Mouse (Mus musculus): ENCODE measurements at regions not wholly inside any gene's neighbourhood (a gene's known extent, or its start where the extent isn't known, plus 50 kb on each side); places are given as distances from the start of the nearest gene placed in this dataset.

DNA sequence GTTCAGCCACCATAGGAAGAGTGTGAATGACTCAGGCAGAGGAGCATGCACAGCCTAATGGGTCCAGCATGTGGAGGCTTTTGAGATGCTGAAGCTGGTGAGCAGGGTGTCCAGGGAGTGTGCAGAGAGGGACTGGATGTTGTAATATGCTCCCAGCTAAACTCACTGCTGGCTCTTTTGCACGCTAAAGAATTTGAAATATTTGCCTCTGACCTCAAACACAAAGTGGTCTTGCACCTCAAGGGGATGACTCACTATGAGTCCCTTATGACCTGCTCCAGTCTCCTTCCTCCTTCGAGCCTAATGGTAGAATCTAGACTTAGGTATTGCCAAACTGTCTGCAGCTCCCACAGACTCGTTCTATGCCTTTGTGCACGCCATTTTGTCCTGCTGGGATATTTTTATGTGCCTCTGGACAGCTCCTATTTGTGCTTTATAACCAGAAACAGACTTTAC lies 55.0 kb upstream of the Slit3 start:
- DNase-seq: no peak

DNA sequence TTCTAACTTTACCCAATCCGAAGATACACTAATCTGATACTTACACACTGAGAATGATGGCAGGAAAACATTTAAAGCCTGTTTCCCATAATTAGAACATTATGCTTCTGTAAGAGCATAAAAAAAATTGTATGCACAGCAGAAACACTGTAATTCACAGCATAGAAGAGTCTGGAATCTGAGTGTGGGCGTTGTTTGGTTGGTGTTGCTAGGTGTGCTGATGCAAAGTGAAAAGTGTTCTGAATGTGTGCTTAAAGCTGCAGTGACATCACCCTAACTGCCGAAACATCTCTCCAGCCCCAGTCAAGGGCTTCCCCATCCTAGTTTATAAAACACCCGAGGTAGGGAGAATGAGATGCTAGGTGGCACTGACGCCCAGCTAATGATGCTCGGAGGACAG lies 63.2 kb upstream of the Slit3 start:
- DNase-seq: no peak

DNA sequence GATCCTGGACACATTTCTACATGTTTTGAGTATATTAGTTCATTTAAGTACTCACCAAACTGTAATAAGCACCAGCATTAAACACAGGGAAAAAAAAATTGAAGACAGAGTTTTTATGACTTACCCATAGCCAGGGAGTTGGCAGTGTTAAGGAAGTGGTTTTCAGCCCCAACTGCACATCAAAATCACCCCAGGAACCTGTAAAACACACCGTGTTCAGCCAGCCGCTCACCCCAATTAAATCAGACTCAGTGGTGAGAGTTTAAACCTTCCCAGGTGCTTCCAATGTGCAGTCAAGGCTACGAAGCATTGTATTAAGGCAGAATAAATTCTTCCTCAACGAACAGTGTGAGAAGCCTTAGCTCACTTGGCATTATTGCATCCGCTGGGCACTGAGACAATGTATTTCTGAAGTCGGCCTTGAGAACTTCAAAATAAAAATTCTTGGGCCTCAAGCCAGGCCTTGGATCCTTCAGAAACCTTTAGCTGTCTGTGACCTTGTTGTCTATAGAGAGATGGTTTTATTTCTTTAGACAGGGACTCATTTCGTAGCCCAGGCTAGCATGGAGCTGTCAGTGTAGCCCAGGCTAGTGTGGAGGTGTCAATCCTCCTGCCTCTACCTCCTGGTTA lies 65.4 kb upstream of the Slit3 start:
- no peak for DNase-seq

DNA sequence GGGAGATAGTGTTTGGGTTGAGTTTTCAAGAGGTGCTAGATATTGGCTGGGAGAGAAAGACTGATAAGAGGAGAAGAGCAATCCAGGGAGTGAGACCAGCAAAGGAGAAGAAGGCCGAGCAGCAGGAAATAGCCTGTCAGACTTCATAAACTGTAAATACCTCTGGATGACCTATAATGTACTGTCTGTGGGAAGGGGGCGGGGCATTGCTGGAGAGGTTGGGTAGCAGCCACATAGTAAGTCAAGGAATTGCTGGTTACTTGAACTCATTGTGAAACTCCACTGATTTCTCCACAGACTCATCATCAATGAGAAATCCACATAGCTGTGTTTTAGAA lies 67.4 kb upstream of the Slit3 start:
- no peak for DNase-seq

DNA sequence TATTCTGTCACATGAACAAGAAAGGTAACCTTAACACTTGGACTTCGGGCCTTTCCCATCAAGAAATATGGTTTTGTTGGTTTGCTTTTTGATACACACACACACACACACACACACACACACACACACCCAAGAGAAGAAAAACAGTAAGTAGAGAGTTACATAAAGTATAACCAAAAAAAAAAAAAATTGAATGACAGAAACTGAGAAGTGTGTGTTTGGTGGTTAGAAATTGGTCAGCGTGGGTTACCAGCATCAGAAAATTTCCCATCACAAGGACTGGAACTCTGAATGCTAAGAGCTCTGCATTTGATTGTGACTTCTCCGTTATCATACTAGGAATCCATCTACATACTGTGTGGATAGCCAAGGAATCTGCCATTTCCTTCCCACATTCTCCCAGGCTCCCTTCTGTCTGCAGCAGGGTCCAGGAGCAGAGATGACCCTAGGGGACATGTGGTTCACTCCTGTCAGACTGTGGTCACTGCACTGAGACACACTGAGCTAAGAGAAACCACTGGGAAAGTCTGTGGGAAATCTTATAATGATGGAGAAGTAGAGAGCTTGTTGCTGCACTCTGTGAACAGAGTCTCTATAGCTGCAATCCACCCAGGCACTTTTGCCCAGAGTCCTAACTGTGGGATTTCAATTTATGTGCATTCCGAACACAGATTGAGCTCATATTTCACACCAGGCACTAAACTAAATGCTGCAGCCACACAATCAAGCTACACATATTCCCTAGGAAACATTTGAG lies 68.0 kb upstream of the Slit3 start:
- DNase-seq: no peak

DNA sequence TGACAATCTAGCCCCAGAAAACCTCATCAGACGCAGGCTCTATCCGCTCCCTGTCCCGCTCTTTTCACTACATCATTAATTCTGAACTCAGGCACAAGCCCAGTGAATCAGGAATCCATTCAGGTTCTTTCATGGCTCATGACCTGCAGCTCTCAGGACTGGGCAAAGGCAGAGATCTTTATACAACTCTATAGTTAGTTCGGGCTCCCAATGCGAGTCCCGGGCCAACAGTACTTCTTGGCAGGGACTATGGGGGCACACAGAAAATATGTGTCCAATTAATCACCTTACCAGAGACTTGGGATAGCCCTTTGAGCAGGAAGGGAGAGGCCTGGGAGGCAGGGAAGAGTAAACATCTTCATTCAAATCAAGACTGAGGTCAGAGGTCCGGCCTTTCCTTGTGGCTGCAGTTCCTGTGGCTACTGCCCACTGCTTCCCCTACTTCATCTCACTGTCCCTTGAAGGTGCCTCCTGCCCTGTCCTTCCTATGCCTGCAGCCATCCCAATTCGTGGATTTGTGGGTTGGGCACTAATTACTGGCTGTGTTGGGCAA lies 71.3 kb upstream of the Slit3 start:
- DNase-seq: no peak

DNA sequence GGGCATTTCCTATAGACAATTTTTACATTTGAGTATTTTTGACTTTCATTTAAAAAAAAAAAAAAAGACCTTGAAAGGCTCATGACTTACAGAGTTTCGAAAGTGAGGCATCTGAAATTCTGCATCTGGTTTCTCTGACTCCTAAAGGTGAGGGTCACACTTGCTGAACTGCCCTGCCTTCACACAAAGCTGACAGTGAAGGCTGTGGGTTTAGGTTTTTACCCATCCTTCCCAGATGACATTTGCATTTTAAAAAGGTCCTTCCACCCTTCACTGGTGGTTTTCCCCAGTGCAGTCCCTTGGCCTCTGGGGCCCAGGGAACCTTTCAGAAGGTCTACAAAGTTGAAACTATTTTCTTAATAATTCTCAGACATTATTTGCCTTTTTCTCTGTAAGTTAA lies 76.4 kb upstream of the Slit3 start:
- DNase-seq: no peak

DNA sequence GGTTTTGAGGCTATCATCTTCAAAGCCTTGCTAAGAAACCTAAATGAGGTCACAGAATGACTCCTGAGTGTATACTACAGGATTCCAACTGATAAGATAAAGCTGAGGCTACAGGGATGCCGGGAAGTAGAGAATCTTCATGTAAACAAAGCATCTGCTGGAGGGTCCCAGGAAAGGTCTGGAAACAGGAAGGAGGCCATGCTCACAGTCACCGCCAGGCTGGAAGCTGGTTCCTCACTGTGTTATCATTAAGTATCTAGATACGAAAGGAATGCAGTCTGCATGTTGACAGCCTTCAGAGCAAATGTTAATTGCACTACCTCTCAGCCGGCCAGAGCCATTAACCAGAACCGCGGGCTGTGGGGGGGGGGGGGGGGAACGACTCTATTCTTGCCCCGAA lies 96.6 kb upstream of the Slit3 start:
- DNase-seq: no peak

DNA sequence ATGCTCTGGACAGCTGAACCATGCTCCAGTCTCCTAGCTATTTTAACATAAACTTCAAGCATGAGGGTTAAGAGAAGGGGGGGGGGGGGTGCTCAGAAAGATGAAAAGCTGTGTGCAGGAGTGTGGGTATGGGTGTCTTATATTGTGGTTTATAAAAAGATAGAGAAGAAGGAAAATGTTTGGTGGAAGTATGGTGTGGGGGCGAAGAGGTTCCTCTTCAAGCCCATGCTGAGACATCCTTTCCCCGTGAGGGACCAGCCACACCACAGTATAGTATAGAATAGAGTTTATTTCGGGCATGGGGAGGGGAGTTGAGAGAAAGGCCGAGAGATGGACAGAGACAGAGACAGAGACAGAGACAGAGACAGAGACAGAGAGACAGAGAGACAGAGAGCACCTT lies 97.2 kb upstream of the Slit3 start:
- no peak for DNase-seq

DNA sequence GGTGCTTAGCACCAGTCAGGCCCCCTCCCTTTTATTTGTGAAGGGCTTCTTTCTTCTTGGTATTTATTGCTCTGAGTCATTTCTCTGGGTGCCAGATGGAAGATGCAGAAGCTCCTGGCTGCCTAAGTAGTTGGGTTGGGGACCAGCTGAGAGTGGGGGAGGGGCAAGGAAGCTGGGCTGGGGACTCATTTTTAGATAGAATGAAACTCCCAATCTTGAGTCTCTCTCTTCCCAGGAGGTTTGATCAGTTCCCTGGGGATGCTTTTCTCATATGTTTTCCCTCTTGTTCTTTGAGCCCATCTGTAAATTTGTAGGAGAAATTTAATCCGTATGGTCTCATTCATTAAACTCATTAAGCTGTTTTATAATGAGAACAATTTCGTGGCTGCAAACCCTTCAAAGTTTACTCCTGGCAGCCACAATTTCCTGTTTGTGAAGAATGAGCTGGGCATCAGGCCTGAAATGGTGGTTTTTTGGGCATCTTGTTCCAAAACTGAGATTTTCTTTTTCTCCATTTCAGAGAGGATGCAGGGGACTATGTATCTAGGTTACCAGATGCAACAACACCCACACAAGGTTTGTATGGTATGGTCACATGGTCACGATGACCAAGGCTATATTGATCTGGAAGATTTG lies 98.9 kb upstream of the Slit3 start:
- DNase-seq: no peak

DNA sequence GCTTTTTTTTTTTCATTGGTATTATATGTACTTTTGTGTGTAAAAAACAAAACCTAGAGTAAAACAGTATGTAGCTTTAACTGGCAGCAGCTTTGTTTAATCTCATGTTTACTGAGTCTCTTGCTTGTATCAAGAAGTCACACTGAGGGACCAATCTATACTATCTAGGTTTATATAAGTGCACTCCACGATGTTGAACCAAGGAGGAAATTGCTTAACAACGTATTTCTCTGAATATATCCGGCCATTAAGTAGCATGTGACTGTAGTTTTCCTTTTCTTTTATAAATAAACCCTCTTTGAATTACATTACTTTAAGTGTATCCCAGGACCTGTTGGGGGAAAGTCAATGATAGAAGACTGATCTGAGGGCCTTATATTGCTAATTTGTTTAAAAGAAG lies 104.0 kb upstream of the Slit3 start:
- DNase-seq: no peak

DNA sequence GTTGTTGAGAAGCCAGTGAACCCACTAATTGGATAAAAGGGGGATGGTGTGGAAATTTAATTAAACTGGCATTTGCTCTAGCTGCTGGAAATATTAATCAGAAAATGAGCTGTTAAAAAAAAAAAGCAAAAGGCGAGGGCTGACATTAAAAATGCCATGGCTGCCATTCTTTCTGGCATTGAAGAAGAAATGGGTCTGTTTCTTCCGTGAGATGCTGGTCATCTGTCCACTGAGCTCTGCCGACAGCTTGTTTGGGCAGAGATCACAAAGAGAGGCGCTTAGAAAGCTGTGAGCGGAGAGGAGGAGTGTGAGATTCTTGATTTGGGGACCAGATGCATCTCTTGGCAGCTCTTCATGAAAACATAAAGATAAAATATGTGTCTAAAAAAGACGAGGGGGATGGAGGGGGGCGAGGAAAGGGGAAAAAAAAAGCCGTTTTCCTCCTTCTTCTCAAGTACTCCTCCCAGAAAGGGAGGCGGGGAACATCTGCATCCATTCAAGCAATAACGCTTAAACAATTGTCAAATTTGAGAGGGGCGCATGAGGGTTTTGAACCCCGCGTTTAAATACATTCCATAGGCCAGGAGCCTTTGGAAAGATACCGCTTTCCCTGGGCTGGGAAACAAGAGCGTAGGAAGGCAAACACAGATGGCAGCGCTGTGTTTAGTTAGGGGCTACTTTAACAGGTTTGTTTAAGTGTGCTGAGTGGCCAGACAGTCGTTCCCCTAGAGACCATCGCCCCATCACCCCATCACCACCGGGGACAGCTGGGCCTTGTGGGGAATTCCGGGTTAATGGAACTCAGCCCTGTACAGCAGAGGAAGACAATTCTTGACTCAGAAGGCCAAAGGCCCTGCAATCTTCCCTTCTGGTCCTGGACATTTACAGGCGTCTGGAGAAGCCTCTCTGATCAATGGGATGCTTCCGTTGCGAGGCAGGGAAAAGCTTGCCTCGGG lies 109.2 kb upstream of the Slit3 start:
- no peak for DNase-seq

DNA sequence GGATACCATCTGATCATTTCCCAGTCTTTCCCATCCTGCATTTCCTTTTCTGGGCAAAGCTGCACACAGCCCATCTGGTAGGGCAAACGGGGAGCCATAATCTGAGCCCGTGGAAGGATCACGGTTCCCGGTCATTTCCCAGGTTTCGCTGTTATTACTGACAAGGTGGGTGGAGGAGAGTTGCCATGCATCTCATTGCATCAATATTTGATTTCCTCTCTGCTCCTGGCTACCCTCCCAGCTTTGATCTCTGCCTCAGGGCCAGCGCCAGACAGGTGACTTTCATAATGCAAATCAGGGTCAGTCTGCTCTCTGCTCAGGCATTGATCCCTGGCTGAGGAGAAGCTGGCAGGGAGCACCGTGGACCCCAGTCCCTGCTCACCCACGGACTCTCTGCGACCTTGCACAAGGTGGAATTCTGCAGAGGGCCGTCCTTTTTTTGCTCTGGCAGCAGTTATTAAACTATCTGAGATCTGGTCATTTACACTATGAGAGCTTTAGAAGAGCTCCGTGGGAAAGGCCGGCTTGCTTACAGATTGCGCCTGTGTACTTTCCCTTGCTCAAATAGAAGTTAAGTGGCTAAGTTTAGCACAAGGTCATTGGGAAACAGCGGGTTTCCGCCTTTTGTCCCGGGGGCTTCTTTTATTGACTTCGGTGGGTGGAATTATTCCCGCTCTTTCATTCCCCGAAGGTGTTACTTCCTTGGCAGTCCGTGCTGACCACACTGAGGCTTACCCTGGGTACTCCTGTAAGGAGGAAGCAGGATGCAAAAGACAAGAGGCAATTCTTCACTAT lies 114.1 kb upstream of the Slit3 start:
- DNase-seq: no peak

DNA sequence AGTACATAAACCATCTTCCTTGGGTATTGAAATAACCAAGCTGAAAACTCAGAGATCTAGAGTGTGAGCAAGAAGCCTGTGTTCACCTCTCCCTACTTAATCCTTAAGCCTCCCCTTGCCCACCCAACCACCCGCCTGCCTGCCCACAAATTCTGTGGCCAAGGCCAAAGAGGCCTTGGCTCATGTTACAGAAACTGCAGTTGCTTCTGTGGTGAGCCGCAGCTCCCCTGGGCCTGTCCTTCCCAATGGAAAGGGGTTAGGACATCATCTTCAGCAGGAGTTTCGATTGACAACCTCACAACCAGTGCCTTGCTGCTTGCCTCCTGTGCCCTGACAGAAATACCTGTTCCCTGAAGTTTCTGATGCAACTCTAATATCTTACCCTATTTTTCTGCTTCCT lies 115.9 kb upstream of the Slit3 start:
- DNase-seq: no peak

DNA sequence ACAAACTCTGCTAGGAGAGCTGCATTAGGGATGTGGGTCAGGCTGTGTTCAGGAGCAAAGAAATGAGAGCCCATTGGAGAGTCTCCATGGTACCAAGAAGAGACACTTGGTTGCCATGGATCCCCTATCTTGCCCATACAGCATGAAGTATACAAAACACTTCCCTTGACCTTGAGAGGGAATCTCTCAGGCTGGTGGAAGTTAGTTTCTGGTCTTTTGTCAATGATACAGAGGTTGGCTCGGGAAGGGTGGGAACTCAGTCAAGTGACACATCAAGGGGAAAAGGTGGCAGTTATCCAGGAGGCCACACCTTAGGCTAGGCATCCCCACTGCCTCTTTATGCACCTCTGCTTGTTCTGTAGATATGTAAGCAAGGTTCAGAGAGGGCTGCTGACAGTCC lies 116.6 kb upstream of the Slit3 start:
- no peak for DNase-seq

DNA sequence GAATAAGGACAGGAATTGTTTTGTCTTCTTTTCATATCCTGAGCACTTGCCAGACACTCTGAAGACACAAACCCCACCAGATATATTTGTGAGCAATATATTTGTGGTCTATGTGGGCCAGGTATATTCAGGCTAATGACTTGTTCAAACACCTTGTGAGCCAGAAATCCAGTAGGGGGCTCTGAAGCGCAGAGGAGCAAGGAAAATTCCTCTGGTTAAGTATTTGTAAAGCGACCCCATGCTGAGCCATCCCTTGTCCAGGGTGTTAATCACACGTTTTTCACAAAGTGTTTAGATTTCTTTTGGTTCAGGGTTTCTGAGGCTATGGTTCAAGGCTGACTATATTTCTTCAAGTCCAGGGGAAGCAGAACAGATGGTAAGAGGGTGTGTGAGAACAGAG lies 117.1 kb upstream of the Slit3 start:
- DNase-seq: no peak

DNA sequence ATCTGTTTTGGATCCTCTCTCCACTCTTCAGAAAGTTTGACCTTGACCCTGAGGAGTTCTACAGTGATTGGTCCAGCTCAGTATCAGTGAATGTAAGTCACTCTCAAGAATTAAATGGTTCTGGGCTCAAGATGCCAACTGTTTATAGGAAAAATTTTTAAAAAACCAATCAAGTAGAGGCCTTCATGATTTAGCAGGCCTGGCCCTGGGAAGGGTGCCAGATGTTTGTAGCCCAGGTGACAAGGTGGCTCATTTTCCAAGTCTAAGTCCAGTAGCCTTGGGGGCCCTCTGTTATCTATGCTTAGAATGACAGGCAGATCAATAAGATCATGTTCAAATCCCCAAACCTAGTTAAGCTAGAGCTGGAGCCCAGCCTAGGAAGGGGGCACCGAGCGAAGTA lies 123.1 kb upstream of the Slit3 start:
- DNase-seq: no peak

DNA sequence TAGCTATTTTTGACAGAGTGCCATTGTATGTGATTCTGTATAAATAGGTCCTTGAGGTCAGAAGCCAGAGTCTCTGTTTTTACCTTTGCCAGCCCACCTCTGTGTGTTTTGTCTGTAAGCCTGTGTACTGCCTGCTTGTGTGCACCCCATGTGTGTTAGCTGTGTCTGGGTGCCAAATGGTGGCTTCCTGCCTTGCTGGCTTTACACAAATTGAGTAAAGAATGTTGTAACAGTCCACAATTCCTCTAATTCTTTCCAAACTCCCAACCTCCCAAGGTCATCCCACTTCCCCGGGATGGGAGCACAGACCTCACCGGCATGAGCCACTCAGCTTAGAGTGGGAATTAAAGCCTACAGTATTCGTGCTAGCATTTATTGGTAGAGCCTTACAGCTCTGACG lies 125.5 kb upstream of the Slit3 start:
- DNase-seq: no peak

DNA sequence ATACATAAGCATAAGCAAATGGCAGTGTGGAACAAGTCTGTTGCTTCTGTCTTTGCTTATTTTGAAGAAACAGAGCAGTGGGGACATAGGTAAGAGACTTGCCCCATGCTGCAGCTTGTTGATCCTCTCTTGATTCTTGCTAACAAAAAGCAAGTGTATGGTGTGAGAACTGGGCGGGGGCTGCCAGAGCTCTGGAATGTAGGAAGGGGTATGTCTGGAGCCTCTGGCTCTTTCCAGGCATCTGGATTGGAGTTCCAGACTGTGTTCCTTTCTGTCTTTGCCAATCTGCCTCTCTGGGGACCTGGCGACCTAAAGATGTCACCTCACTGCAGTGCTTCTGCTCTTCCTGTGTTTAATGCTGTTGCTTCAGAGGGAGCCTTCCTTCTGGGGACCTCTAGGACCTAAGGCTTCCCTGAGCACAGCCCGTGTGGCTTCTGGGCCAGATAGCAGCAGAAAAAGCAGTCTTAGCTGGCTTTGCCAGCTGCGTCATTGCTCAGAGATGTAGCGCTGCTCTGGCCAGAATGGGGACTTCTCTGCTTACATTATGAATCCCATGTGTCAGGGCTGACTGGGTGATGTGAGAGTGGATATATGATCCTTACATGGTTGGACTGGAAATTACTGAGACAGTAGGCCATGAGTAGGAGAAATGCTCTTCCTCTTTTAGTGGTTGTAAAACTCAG lies 138.1 kb upstream of the Slit3 start:
- no peak for DNase-seq

DNA sequence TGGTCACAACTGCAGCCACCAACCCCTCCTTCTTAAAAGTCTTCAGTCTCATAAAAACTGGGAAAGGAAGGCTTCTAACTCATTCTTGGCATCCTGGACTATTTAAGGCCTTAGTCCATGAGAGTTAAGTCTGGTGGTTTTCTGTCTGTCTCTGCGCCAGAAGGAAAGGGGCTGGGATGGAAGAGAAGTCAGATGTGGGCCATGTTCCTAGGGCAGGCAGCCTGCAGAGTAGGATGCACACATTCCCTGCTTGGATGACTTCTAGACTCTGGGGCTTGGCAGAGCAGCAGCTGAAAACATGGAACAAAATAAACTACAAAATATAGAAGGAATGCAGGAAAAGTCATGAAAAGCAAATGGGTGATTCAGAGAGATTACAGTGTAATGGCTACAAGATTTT lies 140.8 kb upstream of the Slit3 start:
- no peak for DNase-seq

DNA sequence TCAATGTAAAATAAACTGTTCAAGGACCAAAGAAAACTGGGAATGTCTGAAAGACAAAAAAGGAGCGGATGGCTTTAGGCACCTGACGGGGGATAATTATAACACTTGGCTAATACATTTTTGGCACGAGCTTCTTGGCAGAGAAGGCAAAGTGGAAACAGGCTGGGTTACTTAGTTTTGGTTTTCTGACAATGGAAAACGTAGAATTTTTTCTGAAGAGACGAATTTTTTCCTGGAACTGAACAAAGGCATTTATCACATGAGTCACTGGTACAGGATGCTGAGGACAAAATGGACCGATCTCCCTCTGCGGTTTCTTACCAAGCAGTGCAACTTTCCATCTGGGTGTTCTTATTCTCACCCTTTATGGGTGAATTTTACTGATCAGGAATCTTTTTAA lies 143.2 kb upstream of the Slit3 start:
- no peak for DNase-seq
